Mouse (Mus musculus) lung, postnatal 14 days (tissue): ENCODE measurements around the gene Ankrd23.
A peak's percentile ranks its signal among the peaks of the same experiment; 100 is the strongest.

Source experiments
- DNase-seq: peaks from one replicate; pipeline ENCODE4 v3.0.0; 2021

Gene Ankrd23

DNA sequence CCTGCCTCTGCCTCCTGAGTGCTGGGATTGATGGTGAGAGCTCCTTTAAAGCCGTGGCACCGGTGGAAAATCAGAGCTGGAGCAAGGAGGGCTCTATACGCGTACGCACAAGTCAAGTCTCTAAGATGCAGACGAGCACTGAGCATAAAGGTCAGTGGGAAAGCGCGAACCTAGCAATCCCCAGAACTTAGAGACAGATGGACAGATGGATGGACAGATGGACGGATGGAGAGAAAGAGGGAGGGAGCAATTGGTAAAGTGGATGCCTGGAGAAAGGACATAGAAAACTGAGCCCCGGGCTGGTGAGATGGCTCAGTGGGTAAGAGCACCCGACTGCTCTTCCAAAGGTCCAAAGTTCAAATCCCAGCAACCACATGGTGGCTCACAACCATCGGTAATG lies 4.1 kb upstream of the Ankrd23 start:
- DNase-seq, result no peak

DNA sequence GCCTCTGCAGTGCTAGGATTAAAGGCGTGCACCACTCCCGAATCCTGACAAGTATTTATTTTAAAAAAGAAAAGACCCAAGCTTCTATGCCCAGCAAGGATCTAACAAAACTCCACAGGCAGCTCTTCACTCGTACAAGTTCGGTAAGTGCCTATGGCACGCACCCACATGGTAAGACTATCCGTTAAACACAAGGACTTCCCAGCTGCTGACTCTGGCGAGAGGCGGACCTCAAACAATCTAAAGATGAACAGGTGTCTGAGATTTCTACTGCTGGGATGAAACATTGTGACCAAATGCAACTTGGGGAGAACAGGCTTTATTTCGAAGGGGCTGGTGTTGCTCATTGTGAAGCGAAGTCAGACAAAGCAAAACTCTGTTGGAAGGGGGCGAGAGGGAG lies 3.4 kb upstream of the Ankrd23 start:
- no peak for DNase-seq

DNA sequence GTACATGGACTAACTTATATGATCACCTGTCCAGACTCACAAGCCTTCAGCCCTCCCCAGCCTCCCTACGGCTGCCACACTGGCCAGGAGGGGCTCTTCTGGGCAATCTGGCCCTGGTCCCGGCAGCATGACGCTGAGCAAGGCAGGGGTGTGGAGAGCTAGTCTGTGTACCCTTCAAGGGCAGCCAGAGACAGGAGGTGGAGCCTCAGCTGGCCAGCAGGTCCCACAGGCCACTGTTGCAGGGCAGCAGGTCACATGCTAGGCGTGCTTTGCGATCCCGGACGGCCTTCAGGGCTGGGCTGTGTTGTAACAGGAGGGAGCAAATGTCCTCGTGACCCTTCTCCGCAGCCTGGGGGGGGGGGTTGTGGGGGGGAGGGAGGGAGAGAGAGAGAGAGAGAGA lies 2.5 kb upstream of the Ankrd23 start, which contains the start of gene Gm42417:
Gene Gm42417 (minus strand): TSS at position 244 of the 400 bp plus-strand sequence.
- peak; percentile 77 for DNase-seq

DNA sequence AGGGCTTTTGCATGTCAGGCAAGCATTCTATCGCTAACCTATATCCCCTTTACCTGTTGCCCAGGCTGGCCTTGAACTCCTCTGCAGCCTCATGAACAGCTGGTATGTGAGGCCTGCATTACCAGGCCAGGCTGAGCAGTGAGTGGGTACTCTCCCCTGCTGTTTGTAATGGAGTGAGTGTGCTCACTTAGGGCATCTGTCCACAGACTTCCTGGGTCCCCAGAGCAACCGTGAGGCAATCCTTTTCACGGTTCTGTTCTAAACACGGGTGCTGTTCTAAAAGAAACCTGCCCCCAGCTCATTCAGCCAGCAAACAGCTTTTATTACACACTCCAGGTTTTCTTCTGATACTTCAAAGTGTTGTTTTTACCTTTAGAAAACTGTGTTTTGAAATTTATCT lies 2.0 kb upstream of the Ankrd23 start:
- DNase-seq, result no peak

DNA sequence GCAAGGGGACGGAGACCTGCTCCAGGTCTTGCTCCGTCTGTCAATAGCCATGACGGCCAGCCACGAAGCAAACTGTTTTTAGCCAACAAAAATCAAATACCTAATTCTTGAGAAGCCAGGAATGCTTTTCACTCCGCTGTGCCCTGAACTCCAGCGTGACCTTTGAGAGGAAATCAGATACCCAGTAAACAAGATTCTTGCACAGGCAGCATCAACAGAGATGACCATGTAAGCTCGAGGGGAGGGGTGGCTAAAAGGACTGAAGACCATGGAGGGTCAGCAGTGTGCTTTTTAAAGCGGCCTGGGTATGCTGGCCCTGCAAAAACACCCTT lies 320 bp downstream of the Ankrd23 start:
- DNase-seq, result no peak

DNA sequence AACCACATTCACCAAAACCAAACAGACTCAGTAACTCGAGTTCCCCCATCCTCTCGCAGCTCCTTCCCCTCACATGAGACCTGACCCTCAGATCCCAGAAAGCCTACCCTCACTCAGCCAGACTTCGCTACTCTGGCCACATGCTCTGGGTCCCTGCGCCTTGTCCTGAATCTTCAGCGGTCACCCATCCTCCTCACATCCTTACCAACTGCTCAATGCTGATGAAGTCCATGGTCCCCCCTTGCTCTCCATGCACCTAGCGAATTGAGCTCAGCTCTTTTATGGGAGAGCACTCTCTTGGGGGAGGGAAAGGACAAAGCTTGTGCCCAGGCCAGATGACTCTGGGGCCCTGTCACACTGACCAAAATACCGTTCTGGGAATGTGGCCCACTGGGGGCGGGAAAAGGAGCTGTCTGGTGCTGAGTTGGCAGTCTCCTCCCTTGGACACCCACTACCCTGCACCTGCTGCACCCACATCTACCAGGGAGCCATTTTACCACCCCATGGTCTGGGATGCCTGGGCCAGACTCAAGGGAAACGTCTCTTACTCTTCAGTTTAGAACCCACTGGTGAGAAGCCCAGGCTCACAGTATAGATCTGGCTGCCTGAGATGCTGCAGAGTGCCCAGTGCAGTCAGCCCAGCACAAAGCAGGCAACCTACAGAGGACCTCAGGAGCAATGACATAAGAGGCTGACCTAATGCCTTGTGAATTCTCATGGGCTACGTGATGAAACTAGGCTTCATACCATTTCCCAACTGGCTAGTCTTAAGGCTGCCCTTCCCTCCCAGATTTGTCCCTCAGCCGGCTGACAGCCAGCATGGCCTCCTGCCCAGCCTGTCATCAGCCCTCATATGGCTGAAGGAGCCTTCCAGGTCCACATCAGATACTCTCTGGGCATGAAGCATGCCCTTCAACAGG lies 946 bp downstream of the Ankrd23 start:
- DNase-seq, result peak; percentile 60

DNA sequence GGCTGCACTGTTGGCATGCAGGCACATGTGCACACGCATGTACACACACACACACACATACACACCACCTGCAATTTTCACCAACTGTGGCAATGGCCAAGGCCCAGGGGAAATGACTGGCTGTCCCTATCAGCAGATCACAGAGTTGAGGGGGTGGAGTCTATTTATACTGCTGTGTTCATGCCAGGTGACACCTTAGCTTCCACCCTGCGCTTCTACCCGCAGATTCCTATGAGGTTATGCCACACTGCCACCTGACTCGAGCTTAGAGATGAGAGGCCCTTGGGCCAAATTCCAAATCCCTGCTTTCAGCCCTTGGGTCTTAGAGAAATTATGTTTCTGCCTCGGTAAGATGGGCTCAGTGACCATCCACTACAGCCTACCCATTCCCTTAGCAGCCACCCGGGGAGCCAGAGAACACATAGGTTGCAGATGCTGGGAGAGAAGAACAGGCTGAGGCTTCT lies 2.1 kb downstream of the Ankrd23 start:
- no peak for DNase-seq

DNA sequence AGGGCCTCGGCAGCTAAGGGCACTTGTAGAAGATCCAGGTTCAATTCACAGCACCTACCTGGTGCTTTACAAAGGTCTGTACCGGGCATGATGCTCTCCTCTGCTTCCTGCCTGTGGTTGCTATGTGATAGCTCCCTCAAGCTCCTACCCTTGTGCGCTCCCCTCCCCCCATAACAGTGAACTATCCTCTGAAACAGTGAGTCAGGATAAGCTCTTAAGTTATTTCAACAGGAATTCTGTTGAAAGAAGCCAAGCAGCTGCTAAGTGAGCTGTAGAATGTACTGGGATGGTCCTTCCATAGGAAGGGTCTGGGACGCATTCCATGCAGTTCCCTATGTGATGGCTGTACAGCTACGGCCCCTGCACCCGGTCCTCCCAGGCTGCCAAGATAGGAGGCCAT lies 3.1 kb downstream of the Ankrd23 start:
- DNase-seq, result no peak

DNA sequence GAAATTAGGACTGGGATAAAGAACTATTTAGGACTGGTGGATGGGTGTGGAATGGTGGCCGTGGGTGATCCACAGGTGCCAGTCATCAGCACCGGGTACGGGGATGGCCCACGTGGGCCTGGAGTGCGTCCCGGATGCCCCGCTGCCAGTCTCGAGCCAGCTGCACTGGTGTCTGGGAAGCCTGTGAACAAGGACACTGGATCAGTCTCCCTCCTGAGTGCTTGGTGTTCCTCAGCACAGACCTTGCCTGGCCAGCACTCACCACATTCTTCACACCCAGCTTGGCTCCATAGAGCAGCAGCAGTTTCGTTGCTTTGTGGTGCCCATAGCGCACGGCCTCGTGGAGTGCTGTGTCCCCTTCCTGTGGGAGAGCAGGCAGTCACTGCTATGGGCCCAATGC lies 5.2 kb downstream of the Ankrd23 start:
- DNase-seq, result no peak

DNA sequence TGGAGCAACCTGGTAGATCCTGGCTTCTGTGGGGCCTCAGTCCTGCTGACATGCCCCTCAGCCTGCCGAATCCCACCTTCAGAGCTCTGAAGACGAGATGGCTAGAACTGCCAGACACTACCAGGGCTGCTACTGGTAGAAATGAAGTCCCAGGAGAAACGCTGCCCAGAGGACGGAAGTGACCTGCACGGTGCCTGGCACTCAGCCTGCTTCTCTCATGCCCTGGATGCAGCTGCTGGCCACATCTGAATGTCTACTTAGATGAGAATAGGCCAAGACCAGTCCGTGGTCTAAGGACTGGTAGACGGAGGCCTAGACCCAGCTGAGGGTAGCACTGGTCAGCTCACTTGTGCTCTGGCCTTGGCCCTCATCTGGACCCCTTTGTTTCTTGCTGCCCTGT lies 5.7 kb downstream of the Ankrd23 start:
- no peak for DNase-seq

DNA sequence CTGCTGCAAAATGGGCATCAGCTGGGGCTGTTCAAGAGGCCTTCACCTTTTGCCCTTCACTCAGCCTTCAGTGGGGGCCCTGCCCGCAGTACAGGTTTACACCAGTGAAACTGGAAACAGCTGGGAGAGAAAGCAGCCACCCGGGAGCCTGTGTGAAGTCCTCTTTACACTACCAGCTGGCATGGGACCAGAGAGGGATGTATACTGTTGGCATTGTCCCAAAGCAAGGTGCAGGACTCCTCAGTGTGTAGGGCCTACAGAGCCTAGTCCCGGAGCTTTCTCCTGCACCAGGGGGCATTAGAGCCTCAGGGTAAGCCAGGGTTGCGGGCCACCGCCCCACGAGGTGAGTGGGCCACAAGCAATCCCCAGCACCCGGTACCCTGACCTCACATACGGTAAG lies 6.2 kb downstream of the Ankrd23 start:
- no peak for DNase-seq

DNA sequence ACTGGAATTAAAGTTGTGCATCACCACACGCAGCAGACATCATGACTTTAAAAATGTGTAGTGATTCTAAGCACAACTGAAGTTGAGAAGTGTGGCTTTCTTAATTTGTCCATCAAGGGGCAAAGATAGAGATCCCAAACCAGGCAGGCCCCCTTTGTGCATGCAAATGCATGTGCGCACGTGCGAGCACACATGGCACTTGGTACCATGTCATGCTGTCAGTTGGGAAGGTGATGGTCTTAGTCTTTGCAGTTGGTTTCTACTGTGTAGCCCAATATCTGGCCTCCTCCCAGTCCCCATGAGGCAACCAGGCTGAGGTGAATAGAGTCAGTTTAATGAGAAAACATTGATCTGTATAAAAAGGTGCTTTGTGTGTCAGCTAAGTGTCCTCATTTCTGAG lies 6.8 kb downstream of the Ankrd23 start:
- DNase-seq, result no peak

DNA sequence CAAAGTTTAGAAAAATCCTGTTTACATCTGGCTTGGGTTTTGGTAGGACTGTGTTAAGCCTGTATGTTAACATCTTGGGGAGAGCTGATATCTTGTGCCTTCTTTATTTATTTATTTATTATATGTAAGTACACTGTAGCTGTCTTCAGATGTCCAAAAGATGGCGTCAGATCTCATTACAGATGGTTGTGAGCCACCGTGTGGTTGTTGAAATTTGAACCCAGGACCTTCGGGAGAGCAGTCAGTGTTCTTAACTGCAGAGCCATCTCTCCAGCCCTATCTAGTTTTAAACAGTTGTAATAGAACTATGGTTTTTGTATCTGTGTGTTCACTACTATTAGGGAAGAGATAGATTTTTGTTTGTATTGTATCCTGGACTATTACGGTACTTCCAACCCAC lies 7.4 kb downstream of the Ankrd23 start:
- DNase-seq, result no peak

DNA sequence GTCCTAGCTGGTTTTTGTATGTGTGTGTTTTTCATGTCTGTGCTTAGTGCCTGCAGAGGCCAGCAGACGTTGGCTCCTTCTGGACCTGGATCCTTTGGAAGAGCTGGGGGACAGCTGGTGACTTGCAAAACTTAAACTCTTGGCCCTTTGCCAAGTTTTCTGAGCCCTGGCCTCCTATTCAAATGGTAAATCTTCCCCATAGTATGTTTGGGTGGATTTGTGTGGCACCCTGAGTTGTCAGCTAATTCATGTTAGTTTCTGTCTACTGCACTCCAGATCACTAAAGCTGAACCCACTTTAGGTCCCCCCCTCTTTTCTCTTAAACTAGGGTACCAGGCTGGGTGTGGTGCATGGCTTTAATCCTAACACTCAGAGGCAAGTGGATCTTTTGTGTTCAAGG lies 8.3 kb downstream of the Ankrd23 start:
- DNase-seq, result no peak

DNA sequence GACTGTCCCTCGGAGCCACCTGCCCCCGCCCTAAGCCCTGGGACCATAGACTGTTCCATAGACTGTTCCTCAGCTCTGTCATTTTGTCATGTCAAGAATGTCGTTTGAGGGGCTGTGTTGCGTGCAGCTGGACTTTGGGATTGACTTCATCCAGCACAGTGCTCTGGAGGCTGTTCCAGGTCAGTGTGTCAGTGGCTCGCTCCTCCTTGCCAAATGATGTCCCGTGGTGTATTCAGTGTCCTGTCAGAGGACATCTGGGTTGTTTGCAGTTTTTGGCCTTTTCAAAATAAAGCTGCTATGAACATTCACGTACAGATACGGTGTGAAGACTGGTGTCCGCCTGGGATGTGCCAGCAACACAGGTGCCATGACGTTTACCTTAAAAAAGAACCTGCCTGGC lies 9.8 kb downstream of the Ankrd23 start:
- no peak for DNase-seq

DNA sequence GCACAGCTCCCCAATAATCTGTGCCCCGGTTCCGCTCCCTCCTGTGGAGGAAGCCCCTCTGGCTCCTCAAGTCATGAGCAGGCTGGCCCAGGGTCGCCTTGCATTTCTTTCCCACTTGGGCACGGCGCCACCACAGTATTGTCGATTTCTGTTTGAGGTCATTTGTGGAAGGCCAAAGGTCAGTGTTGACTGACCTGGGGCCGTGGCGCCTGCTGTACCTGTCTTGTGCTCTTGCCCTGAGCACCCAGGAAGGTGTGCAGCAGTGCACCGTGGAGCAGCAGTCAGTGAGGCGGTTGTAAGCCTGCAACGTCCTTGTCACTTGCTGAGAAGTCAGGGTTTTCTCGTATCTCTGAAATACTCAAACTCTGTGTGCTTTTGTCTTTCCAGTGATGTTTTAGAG lies 10.9 kb downstream of the Ankrd23 start:
- no peak for DNase-seq

DNA sequence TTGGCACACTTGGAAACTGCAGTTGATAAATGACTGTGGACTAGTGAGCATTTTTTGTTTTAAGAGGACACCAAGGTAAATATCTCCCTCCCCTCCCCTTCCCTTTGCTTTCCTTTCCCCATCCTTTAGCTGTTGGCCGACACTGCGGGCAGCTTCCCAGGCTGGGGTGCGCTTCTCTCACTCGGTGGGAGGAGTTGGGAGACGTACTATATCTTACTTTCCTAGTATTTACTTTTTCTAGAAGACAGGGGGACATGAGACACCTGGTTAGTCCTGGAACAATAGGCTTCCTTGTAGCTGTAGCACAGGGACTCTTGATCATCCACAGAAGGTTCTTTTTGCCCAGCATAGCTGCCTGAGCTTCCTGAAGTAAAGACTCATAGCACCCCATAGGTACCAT lies 12.6 kb downstream of the Ankrd23 start:
- DNase-seq, result no peak

DNA sequence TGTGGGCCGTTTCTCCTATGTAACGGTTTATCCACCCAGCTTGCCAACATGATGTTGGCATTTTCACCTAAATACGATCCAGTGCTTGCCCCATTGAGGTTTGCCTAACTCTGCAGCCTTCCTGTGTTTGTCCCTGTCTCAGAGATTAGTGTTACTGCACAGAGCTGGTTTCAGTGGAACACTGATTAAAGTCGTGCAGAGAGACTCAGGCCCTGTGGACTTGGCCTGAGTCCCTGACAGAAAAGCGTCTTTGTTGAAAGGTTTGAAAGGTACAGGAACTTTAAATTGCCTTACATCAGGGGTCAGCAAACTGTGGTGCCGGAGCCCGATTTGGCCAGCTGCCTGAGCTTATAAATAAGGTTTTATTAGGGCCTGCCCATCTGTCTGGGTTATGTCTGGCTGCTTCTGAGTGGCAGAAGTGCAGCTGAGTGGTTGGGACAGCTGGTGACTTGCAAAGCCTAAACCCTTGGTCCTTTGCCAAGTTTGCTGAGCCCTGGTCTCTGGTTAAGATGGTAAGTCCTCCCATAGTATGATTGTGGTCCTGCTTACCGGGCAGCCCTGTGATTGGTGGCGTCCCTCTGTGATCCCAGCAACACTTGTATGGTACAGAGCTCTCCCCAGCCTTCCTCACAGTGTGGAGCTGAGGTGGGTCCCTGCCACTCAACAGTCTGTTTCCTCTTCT lies 13.2 kb downstream of the Ankrd23 start:
- no peak for DNase-seq

DNA sequence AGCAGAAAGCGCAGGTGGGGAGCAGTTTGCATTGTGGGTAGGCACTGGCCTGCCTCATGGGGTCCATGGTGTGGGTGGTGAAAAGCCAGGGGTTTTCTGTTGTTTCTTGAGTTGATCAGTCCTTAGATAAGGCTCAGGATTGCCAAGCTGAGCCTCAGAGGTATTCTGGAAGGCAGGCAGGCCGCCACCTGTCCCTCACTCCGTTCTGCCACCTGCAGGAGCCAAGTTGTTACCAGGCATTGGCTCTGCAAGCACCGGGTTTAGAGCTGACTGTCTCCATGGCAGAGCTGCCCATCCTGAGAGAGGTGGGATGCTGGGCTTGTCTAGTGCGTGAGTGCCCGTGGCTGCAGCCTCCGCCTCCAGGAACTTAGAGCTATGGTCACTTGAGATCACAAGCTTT lies 14.5 kb downstream of the Ankrd23 start:
- DNase-seq, result no peak

DNA sequence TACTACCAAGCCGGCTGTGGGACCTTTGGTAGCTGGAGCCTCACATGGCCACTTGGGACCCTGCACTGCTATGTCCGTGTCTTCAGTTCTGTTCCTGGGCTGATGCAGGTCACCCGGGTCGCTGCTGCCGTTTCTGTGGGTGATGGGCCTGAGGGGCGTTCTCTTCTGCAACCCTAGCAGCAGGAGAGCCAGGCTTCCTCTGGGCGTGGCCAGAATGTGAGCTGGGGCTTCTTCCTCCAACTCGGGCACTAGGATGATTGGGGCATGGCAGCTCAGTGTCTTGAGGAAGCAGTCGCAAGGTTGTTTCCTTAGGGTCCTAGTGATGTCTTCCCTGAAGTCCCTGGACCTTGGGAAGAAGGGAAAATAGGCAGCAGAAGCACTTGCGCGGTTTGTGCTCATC lies 17.1 kb downstream of the Ankrd23 start:
- DNase-seq, result no peak

DNA sequence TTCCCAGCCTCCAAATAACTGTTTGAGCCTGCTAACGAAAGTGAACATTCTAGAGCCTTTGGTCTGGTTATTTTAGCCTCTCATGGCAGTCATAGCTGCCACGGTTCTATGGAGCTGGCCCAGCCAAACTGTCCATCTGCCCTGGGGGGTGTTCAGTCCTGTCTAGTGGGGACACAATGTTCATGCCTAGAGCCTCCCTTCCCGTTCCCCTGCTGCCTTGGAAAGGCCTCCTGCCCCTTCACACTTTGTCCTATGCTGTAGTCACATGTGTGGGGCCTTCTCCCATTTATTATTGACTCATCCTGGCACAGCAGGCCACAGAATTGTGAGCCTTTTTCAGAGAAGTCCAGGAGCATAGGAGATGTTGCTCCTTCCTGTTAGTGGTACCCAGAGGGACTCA lies 18.4 kb downstream of the Ankrd23 start:
- no peak for DNase-seq

DNA sequence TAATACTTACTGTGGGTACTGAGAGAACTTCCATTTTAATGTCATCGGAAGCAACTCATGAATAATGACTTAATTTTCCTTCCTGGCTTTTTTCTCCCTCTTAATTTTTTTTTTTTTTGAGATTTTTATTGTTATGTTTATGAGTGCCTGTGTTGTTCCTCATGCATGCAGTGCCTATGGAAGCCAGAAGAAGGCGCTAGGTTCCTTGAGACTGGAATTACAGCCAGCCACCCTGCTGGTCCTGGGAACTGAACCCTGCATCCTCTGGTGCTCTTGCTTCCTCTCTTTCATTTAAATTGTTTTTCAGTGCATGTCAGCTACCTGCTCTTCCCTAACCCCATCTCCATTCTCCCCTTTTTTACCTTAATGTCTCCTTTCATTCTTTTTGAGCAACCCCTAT lies 23.0 kb downstream of the Ankrd23 start:
- DNase-seq, result peak; percentile 34

DNA sequence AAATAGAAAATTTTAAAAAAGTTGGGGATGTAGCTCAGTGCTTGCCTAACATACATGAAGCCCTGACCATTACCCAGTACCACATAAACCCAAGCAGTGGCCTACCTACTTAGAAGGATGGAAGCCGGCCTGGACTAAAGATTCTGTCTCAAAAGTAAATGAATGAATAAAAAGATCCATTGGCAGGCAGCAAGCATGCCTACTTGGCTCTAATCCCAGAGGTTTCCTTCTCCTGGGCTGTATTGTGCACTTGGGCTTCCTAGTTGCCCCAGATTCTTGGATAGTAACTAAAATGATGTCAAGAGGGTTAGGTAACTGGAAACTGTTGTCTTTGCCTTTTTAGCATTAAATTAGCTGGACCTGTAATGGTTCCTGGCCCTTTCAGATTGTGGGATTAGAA lies 23.4 kb downstream of the Ankrd23 start:
- DNase-seq, result no peak

DNA sequence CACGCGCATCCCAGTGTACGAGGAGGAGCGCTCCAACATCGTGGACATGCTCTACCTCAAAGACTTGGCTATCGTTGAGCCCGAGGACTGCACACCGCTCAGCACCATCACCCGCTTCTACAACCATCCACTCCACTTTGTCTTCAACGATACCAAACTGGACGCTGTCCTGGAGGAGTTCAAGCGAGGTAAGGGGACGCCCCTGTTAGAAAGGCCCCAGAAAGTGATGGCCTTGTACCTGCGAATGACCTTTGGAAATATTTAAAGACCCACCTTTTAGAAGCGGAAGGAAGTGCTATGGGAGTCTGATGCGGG lies 23.8 kb downstream of the Ankrd23 start:
- DNase-seq, result no peak
